Mouse (Mus musculus): ENCODE data around the gene Rpl22. TPM values are rescaled to one million over a fixed set of nuclear protein-coding genes. Genes with fewer than 3 reads are reported as not detected.

Rpl22 gene
- total RNA-seq, 2 experiments from 2014 or later: 249 to 251 TPM

Other genes with a start within 250 kb of the Rpl22 start
- gene Tnfrsf25, start 209.8 kb upstream of the Rpl22 start, total RNA-seq (2021): 1 to 10 TPM; 1.0 to 1.8 TPM
- gene Espn, start 173.4 kb upstream of the Rpl22 start, total RNA-seq (2021): under 1 TPM; 0.36 to 0.59 TPM
- gene Hes2, start 166.9 kb upstream of the Rpl22 start, total RNA-seq (2021): not detected
- gene Acot7, start 147.6 kb upstream of the Rpl22 start, total RNA-seq (2021): 10 to 100 TPM; 16.2 to 18.8 TPM
- 1 to 10 TPM; 3.4 to 4.5 TPM for gene Gpr153, start 51.5 kb upstream of the Rpl22 start, total RNA-seq (2021)
- not detected for gene Hes3, start 34.1 kb upstream of the Rpl22 start, total RNA-seq (2021)
- gene Icmt, start 28.5 kb upstream of the Rpl22 start, total RNA-seq (2021): 10 to 100 TPM; 19.8 to 19.9 TPM
- gene Rnf207, start 6.7 kb upstream of the Rpl22 start, total RNA-seq (2021): not detected
- under 1 TPM in 1 of 2 experiments, not detected in 1; 0.12 TPM for gene Chd5, start 12.9 kb downstream of the Rpl22 start, total RNA-seq (2021)
- 1 to 10 TPM in 1 of 2 experiments, under 1 TPM in 1; 0.85 to 1.1 TPM for gene Nphp4, start 151.0 kb downstream of the Rpl22 start, total RNA-seq (2021)
- 1 to 10 TPM in 1 of 2 experiments, under 1 TPM in 1; 0.95 to 1.2 TPM for gene Kcnab2, start 152.1 kb downstream of the Rpl22 start, total RNA-seq (2021)

Data from gastrocnemius, adult 18-20 months (tissue).